In genomic region chr12:74013739-74014138, GRCm38 (mm10) we compare ENCODE assay signal across 8 mouse cellular contexts. TPM values are rescaled to one million over a fixed set of nuclear protein-coding genes. Genes with fewer than 3 reads are reported as not detected.
A peak's percentile ranks its signal among the peaks of the same experiment; 100 is the strongest.
DNase-seq lines count a peak whose midpoint lies in the region; ATAC-seq lines count a peak whose summit lies in the region.

No protein-coding gene starts in this region.

- DNase-seq in ES-CJ7 (ENCODE audit: low read depth, low spot score): peak; percentile 64
- DNase-seq in kidney, postnatal 10 days: peak; percentile 91
- DNase-seq in liver, embryonic 11.5 days (ENCODE audit: low spot score): peak; percentile 57
- DNase-seq in testis, postnatal 14 days (ENCODE audit: low spot score): peak; percentile 54

- H3K9me3 ChIP-seq in forebrain, embryonic 12.5 days: no peaks in the 10 kb centered on the region
- H3K9me3 ChIP-seq in heart, embryonic 16.5 days (replicated peaks; ENCODE audit: control insufficient read depth, low read length): no peaks in the 10 kb centered on the region
- no peaks in the 10 kb centered on the region for H3K9me3 ChIP-seq in liver, embryonic 11.5 days (ENCODE audit: control insufficient read depth, low read length)
- H3K9me3 ChIP-seq in neural tube, embryonic 13.5 days: no peaks in the 10 kb centered on the region

- no peaks in the 10 kb centered on the region for H3K36me3 ChIP-seq in forebrain, embryonic 12.5 days (replicated peaks)
- no peaks in the 10 kb centered on the region for H3K36me3 ChIP-seq in heart, embryonic 16.5 days (ENCODE audit: control insufficient read depth, insufficient read depth)
- no peaks in the 10 kb centered on the region for H3K36me3 ChIP-seq in liver, embryonic 11.5 days (ENCODE audit: control insufficient read depth, insufficient read depth, low read length)
- H3K36me3 ChIP-seq in neural tube, embryonic 13.5 days: no peaks in the 10 kb centered on the region

- no peak overlapping the region for H3K4me2 ChIP-seq in forebrain, embryonic 12.5 days
- H3K4me2 ChIP-seq in heart, embryonic 16.5 days (ENCODE audit: low read depth, low read length): peak overlapping the region; percentile 74
- peak overlapping the region; percentile 48; the same call in 1 of the 2 replicates for H3K4me2 ChIP-seq in liver, embryonic 11.5 days
- H3K4me2 ChIP-seq in neural tube, embryonic 13.5 days: no peak overlapping the region

- 0 out of 2 replicates have a peak, but pooled peaks cover 4% of the 10 kb centered on the region for H3K4me1 ChIP-seq in forebrain, embryonic 12.5 days
- H3K4me1 ChIP-seq in heart, embryonic 16.5 days (ENCODE audit: control insufficient read depth, insufficient read depth, low read length): peaks cover 3% of the 10 kb centered on the region; the same call in 1 of the 2 replicates
- no peaks in the 10 kb centered on the region for H3K4me1 ChIP-seq in liver, embryonic 11.5 days (replicated peaks; ENCODE audit: control insufficient read depth, insufficient read depth, low read length)
- no peaks in the 10 kb centered on the region; the same call in 1 of the 2 replicates for H3K4me1 ChIP-seq in neural tube, embryonic 13.5 days (replicated peaks)

- peak; percentile 54; the same call in 1 of the 2 replicates for ATAC-seq in cerebellum, adult (ENCODE audit: insufficient number of reproducible peaks, low FRiP score, low TSS enrichment)
- peak; percentile 81 for ATAC-seq in forebrain, embryonic 12.5 days (ENCODE audit: low FRiP score)
- peak; percentile 60; the same call in 1 of the 2 replicates for ATAC-seq in heart, embryonic 16.5 days (replicated peaks; ENCODE audit: extremely low read depth, insufficient read depth, low FRiP score)
- ATAC-seq in liver, embryonic 11.5 days (replicated peaks; ENCODE audit: low FRiP score): peak; percentile 70
- ATAC-seq in neural tube, embryonic 13.5 days (ENCODE audit: low read depth): peak; percentile 82

- H3K4me3 ChIP-seq in forebrain, embryonic 12.5 days (replicated peaks): no peak overlapping the region
- peak overlapping the region; percentile 41 for H3K4me3 ChIP-seq in heart, embryonic 16.5 days (ENCODE audit: low read length)
- no peak overlapping the region for H3K4me3 ChIP-seq in liver, embryonic 11.5 days (ENCODE audit: low read depth, low read length)
- H3K4me3 ChIP-seq in neural tube, embryonic 13.5 days: no peak overlapping the region

- H3K27ac ChIP-seq in forebrain, embryonic 12.5 days: no peak overlapping the region
- no peak overlapping the region for H3K27ac ChIP-seq in heart, embryonic 16.5 days (ENCODE audit: low read length)
- no peak overlapping the region for H3K27ac ChIP-seq in liver, embryonic 11.5 days (ENCODE audit: low read depth, low read length)
- H3K27ac ChIP-seq in neural tube, embryonic 13.5 days (replicated peaks): no peak overlapping the region

- H3K27me3 ChIP-seq in forebrain, embryonic 12.5 days: no peaks in the 10 kb centered on the region
- H3K27me3 ChIP-seq in heart, embryonic 16.5 days (ENCODE audit: control insufficient read depth, insufficient read depth, low read length): no peaks in the 10 kb centered on the region
- H3K27me3 ChIP-seq in liver, embryonic 11.5 days (replicated peaks; ENCODE audit: control insufficient read depth, insufficient read depth, low read length): no peaks in the 10 kb centered on the region
- H3K27me3 ChIP-seq in neural tube, embryonic 13.5 days: no peaks in the 10 kb centered on the region

- H3K9ac ChIP-seq in forebrain, embryonic 12.5 days: no peak overlapping the region
- peak overlapping the region; percentile 47; the same call in 1 of the 2 replicates for H3K9ac ChIP-seq in heart, embryonic 16.5 days (ENCODE audit: low read length)
- no peak overlapping the region for H3K9ac ChIP-seq in liver, embryonic 11.5 days (ENCODE audit: low read depth, low read length)
- H3K9ac ChIP-seq in neural tube, embryonic 13.5 days: no peak overlapping the region

- WGBS in forebrain, embryonic 12.5 days: under 1% methylated on average over 6 of the region's 6 CpGs
- 1% methylated on average over 6 of the region's 6 CpGs for WGBS in heart, embryonic 16.5 days
- WGBS in liver, embryonic 11.5 days: 3% methylated on average over 6 of the region's 6 CpGs
- under 1% methylated on average over 6 of the region's 6 CpGs for WGBS in neural tube, embryonic 13.5 days

RNA-seq across cellular contexts. Expression of gene Syt16, which starts 16.3 kb away (rescaled TPM):
- 12.1 and 14.5 TPM in 2 replicates for polyA plus RNA-seq in forebrain, embryonic 12.5 days (2016; fragmentation: Nextera tagmentation; extraction: Ambion mirVana)
- polyA plus RNA-seq in heart, embryonic 16.5 days (2015; fragmentation: Nextera tagmentation; extraction: Ambion mirVana): 0.17 and 0.24 TPM in 2 replicates
- polyA plus RNA-seq in liver, embryonic 11.5 days (2014; fragmentation: Nextera tagmentation; extraction: Ambion mirVana): 0.27 and 0.53 TPM in 2 replicates
- polyA plus RNA-seq in neural tube, embryonic 13.5 days (2015; fragmentation: Nextera tagmentation; extraction: Ambion mirVana): 46.6 and 50.2 TPM in 2 replicates

RNA-seq across cellular contexts. Expression of gene Snapc1, which starts 49.5 kb away (rescaled TPM):
- 29.6 and 29.9 TPM in 2 replicates for polyA plus RNA-seq in forebrain, embryonic 12.5 days (2016; fragmentation: Nextera tagmentation; extraction: Ambion mirVana)
- 17.3 and 17.7 TPM in 2 replicates for polyA plus RNA-seq in heart, embryonic 16.5 days (2015; fragmentation: Nextera tagmentation; extraction: Ambion mirVana)
- 13.6 and 15.1 TPM in 2 replicates for polyA plus RNA-seq in liver, embryonic 11.5 days (2014; fragmentation: Nextera tagmentation; extraction: Ambion mirVana)
- polyA plus RNA-seq in neural tube, embryonic 13.5 days (2015; fragmentation: Nextera tagmentation; extraction: Ambion mirVana): 36.1 and 37.5 TPM in 2 replicates

Comparison
In these comparisons a context has a peak if more than half of its experiments do, and no peak if none do; other contexts are left out.
1. H3K4me2 ChIP-seq: peak in heart, embryonic 16.5 days (single experiment) and liver, embryonic 11.5 days (single experiment); none in forebrain, embryonic 12.5 days (single experiment) and neural tube, embryonic 13.5 days (single experiment).
2. Peak in every context shown above with its lines, with median percentiles within 50 percentile points of each other: DNase-seq and ATAC-seq.